Mouse (Mus musculus) bone marrow, adult 2 months (tissue): ENCODE results near the gene Nr3c2. TPM values are rescaled to one million over a fixed set of nuclear protein-coding genes. Genes with fewer than 3 reads are reported as not detected.

Experiments used
- H3K27ac ChIP-seq: fragments of 200-500 bp; 2 replicates; pipeline ENCODE4 v1.5.1; 2012; ENCODE audit warnings: low read depth, mild to moderate bottlenecking, control low read depth, inconsistent platforms, low read length; ENCODE audit not compliant: control insufficient read depth, poor library complexity, insufficient read depth
- H3K4me1 ChIP-seq: fragments of 200-500 bp; 2 replicates; pipeline ENCODE4 v1.6.1; 2011; ENCODE audit warnings: low read length; ENCODE audit not compliant: control insufficient read depth, insufficient read depth
- H3K4me3 ChIP-seq: fragments of 200-500 bp; replicated peaks from 2 replicates; pipeline ENCODE3; 2011; ENCODE audit warnings: mild to moderate bottlenecking, low read depth, low read length, control low read depth; ENCODE audit not compliant: control insufficient read depth
- CTCF ChIP-seq: fragments of 200-500 bp; IDR thresholded peaks from 2 replicates; pipeline ENCODE4 v1.5.1; 2011; ENCODE audit warnings: low read length, control low read depth; ENCODE audit not compliant: control insufficient read depth, insufficient read depth
- POLR2A ChIP-seq: fragments of 200-500 bp; IDR thresholded peaks from 2 replicates; pipeline ENCODE4 v1.6.1; 2011; ENCODE audit warnings: low read depth, mild to moderate bottlenecking, control low read depth, low read length, borderline replicate concordance; ENCODE audit not compliant: control insufficient read depth
- WGBS: fragments of 180-500 bp; shearing (Covaris S2); methylation state at CpG from one replicate; pipeline ENCODE4 v1.1.7; 2018; 5-methylcytosine and 5-hydroxymethylcytosine counted together
- polyA plus RNA-seq: library from polyadenylated mRNA; stranded (reverse); fragments of >200 nt; gene quantifications from 2 replicates; pipeline ENCODE4 v1.2.4, GENCODE M21; 2011; ENCODE audit warnings: low replicate concordance; ENCODE audit not compliant: missing spikeins, insufficient read depth, insufficient read length

Gene Nr3c2
- polyA plus RNA-seq, 1 experiment = 0.62 TPM

- no peak overlapping the region for H3K4me3 ChIP-seq
- no peaks in the 10 kb centered on the region for H3K4me1 ChIP-seq
- TF ChIP-seq POLR2A = no peak
- WGBS = 86% methylated on average over 9 of the region's 9 CpGs
- no peak overlapping the region for H3K27ac ChIP-seq
Observed at GRCm38 (mm10) chr8:77186914-77187536, 287.8 kb downstream of the Nr3c2 start.

GRCm38 (mm10) chr8:77187748-77188147 is 288.5 kb downstream of the Nr3c2 start:
- Histone ChIP-seq H3K4me1 (no peaks in the 10 kb centered on the region), H3K4me3 (no peak overlapping the region), H3K27ac (no peak overlapping the region)
- 82% methylated on average over 9 of the region's 9 CpGs for WGBS
- TF ChIP-seq CTCF (no peak), POLR2A (no peak)

GRCm38 (mm10) chr8:77188298-77188697 is 289.1 kb downstream of the Nr3c2 start:
- no peak overlapping the region for H3K27ac ChIP-seq
- H3K4me1 ChIP-seq = no peaks in the 10 kb centered on the region
- no peak for TF ChIP-seq POLR2A
- TF ChIP-seq CTCF = no peak
- no peak overlapping the region for H3K4me3 ChIP-seq
- 61% methylated on average over 4 of the region's 4 CpGs for WGBS

GRCm38 (mm10) chr8:77189318-77189717 is 290.1 kb downstream of the Nr3c2 start:
- TF ChIP-seq POLR2A (no peak), CTCF (no peak)
- Histone ChIP-seq H3K27ac (no peak overlapping the region), H3K4me3 (no peak overlapping the region), H3K4me1 (no peaks in the 10 kb centered on the region)
- 84% methylated on average over 9 of the region's 9 CpGs for WGBS

DNA sequence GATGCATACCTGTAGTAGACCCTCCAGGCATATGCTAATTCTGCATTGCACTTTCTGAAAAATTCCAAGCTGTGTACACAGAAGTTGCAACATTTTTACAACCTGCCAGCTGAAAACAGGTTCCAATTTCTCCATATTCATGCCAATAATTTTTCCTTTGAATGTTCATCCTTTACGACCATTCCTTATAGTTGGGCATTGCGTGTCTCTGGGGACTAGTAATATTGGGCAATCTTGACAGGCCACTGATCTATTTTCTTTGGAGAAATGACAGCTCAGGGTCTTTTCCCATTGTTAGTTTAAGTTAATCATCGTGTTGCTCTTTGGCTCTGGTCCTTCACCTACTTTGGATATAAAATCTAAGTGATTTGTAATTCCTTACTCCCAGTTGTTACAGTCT is 291.2 kb downstream of the Nr3c2 start:
- no peaks in the 10 kb centered on the region for H3K4me1 ChIP-seq
- H3K27ac ChIP-seq = no peak overlapping the region
- TF ChIP-seq CTCF = no peak
- no peak for TF ChIP-seq POLR2A
- WGBS = 81% methylated on average over 3 of the region's 3 CpGs
- H3K4me3 ChIP-seq = no peak overlapping the region

DNA sequence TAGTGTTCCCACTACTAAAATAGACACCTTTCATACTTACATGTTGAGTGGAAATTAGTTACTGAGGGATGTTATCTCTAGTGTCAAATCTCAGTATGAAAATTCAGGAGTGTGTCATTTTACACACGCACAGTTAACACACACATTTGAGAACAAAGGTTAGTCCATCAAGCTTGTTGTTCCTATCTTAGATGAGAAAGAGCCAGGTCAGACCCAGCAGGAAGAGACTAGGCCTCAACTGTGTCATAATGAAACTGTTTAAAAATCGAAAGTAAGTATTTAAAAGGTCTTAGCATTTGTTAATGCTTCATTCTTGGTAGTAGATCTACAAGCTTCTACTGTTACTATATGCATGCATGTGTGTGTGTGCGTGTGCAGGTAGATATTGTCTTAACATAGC is 310.1 kb downstream of the Nr3c2 start:
- 68% methylated on average over 3 of the region's 3 CpGs for WGBS
- H3K4me1 ChIP-seq = no peaks in the 10 kb centered on the region; the same call in 1 of the 2 replicates
- TF ChIP-seq CTCF = no peak
- TF ChIP-seq POLR2A = no peak
- no peak overlapping the region for H3K27ac ChIP-seq
- H3K4me3 ChIP-seq = no peak overlapping the region

DNA sequence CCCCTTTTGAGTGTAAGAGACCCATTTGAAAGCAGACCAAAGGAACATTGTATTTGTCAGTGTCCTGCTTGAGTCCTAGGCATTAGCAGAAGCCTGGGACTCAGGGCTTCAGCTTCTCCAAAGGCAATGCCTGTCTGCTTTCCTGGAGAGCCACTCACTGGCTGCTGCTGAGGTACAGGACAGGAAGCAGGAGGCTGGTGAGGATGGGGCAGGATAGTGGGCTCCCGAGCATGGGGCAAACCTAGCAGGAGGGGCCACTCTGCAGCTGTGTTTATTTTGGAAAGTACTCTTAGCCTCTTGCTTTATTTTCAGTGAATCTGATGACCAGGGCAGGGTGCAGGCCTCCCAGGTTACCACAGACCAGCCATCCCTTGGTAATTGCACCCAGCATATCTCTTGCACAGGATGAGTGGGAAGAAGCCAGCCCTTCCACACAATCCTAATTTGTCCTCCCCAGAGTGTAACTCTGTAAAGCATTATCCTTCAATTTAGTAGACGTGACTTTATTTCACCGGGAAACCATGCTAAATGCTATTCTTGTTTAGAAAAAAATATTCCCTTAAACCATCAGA is 314.7 kb downstream of the Nr3c2 start:
- Histone ChIP-seq H3K4me3 (no peak overlapping the region), H3K27ac (no peak overlapping the region; the same call in 1 of the 2 replicates), H3K4me1 (no peaks in the 10 kb centered on the region)
- 71% methylated on average over 3 of the region's 3 CpGs for WGBS
- TF ChIP-seq CTCF (no peak), POLR2A (no peak)

DNA sequence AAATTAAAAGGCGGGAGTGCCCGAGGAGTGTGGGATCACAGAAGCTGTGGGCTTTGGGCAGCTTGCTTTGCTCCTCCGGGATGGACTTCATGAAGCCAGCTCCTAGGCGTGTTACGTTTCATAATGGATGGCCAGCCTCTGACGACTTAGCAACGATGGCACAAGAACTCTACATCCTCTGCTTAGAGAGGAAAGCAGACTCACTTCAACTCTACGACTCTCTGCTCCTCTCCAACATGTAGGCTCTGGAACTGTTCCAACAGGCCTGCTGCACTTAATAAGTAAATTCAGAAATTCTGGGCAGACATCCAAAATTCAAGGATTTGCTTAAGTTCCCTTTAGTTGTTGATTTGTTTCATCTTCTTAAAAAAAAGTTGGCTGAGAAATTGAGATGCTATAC is 315.4 kb downstream of the Nr3c2 start:
- H3K4me3 ChIP-seq = no peak overlapping the region
- no peak for TF ChIP-seq POLR2A
- TF ChIP-seq CTCF = no peak
- 59% methylated on average over 8 of the region's 8 CpGs for WGBS
- no peaks in the 10 kb centered on the region for H3K4me1 ChIP-seq
- H3K27ac ChIP-seq = no peak overlapping the region

DNA sequence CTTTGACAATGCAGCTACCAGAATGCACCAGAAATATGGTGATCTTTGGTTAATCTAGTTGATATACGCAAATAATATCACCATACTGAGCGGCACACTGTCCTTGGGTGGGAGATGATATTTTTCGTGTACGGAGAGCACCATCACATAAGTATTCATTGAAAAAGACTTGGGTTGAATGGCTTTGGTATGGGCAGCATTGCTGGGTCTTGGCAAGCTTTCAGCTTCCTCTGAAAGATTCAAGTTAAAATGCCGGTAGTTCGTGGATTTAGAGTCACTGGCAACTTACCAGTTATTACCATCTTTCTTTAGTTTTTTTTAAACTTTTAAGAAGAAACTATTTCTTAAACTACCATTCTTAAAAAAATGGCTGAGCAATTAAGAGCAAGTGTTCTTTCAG is 315.9 kb downstream of the Nr3c2 start:
- no peak overlapping the region for H3K27ac ChIP-seq
- TF ChIP-seq CTCF (no peak), POLR2A (no peak)
- no peak overlapping the region for H3K4me3 ChIP-seq
- H3K4me1 ChIP-seq = no peaks in the 10 kb centered on the region
- WGBS = 66% methylated on average over 6 of the region's 6 CpGs
